Mouse (Mus musculus): ENCODE measurements around the gene Ell. TPM values are rescaled to one million over a fixed set of nuclear protein-coding genes. Genes with fewer than 3 reads are reported as not detected.

Ell gene
- total RNA-seq, 2 experiments from 2014 or later = 13.8 to 17.4 TPM

GRCm38 (mm10) chr8:70627041-70627440, 87.8 kb downstream of the Ell start:
- intact Hi-C loops (cut with DNase I) = loop anchor here (5.0 kb wide), 1 partner anchor 45 kb away; the partner anchor contains the start of gene Lsm4

GRCm38 (mm10) chr8:70628986-70629490, 89.8 kb downstream of the Ell start:
- no peak for DNase-seq (ENCODE audit: low spot score in 2 of 2)
- intact Hi-C loops (cut with DNase I) = loop anchor here (1.0 to 5.0 kb wide), 2 partner anchors 19 to 43 kb away; partner anchors contain the start of gene Lsm4

More at GRCm38 (mm10) chr8:70627041-70627440, 87.8 kb downstream of the Ell start:
- DNase-seq (ENCODE audit: low spot score in 2 of 2) = no peak

DNA sequence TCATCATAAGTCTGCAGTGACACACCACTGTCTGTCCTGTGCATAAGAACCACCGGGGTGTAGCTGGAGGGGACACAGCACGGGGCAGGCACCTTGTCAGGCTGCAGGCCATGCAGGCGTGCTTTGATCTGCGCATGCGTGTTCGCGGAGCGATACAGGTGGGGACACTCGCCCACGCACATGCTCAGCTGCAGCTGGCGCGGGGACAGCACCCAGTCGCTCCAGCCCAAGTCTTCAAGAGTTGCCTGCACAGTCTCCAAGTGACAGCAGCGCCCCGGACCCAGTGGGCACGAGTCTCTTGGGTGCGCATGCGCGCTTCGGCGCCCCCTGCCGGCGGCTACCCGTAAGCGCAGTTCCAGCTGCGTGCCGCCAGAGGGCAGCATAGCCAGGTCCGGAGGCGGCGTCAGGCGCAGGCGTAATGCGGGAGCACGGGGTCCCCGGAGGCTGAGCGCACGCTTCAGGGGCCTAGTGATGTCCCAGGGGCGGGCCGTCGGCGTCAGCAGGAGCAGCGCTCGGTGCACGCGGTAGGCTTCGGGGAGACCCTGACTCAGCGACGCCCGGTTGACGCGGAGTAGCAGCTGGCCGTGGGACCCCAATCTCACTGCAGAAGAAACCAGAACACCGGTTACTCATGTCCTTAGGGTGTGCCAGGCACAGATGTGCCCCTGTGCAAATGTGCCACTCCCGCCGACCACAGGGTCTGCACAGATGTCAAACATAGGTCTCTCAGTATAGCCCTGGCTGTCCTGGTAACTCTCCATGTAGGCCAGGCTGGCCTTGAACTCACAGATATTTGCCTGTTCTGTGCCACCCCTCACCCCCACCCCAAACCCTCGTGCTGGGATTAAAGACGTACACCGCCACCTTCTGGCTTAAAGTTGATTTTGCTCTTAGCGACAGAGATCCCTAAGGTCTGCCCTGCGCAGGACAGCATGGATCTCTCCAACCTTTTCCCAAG, 90.6 kb downstream of the Ell start:
- intact Hi-C loops (cut with DNase I) = loop anchor here (1.0 to 5.0 kb wide), 2 partner anchors 20 to 42 kb away; partner anchors contain the start of gene Lsm4
- peak; percentile 86 to 90 for DNase-seq (ENCODE audit: low spot score in 2 of 2)

DNA sequence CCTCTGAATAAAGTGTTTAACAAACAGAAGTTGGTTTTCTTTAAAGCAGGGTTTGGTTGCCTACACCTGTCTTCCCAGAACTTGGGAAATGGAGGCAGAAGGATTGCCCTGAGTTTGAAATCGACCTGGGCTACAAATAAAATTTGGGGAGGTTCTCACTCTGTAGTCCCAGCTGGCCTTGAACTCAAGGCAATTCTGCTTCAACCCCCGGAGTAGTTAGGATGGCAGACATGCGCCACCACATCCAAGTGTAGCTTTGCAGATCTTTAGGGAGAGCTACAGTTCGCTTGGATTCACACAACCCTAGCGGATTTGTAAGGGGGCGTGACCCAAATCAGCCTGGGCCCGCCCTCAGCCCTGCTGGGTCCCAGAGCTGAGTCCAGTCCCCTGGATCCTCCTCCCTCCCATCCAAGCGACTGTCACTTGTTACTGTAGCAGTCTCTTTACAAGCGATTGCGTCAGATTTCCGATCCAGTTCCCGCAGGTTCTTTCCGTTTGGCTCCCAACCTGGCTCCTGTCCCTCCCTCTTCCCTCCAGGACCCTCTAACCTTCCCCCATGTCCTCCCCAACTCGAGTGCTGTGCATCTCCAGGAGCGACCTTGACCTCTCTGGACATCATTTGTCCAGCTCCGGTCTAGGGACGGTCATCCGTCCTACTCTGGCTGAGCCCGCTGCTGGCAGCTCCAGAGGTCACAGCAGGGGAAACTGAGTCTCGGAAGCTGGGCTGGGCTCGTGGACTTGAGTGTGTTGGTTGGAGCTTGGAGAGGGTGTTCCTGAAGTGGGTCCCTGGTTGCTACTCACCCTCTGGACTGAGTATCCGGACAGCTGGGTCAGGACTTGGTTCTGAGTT, 91.5 kb downstream of the Ell start:
- intact Hi-C loops (cut with DNase I) = no loop called here
- no peak for DNase-seq (ENCODE audit: low spot score in 2 of 2)

DNA sequence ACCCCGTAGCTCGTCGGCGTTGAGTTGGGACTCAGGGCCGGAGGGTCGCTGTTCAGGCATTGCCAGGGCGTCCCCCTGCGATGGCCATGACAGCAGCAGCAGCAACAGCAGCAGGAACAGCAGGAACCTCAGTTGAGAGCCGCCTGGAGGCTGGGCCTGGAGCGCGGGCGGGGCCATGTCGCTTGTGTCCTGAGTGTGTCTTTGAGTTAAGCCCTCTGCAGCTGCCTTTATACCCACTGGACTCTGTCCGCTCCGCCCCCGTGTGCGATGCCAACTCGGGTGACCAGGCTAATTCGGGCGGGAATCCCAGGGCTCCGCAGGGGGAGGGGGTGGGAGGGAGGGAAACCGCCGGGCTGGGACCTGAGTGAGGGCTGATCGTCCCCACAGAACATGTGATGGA, 92.2 kb downstream of the Ell start:
- DNase-seq (ENCODE audit: low spot score in 2 of 2) = no peak

DNA sequence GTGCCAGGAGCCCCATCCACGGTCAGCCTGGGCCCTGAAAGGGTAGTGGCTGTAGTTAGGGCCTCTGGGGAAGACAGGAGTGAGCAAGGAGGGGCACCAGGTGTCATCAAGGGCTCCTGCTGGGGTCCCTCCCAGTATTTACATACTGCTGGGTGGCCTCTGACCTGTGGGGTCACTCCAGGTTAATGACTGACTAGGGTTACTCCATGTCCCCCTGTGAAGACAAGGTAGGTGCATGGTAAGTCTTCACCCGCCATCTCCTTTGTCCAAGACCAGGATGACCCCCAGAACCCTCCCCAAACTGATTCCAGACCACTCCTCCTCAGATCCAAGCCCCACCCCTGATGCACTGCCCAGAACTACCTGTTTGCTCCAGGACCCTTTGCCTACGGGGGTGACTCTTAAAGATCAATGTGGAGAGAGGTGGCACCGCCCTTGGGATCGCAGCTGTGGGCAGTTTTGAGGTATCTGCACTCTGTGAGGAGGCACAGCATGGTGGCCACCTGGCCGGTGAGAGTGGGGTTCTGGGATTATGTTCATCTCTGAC, 93.2 kb downstream of the Ell start, which contains the start of gene Gdf15:
Gdf15 (minus strand) TSS at position 111 of the 547 bp plus-strand sequence.
- intact Hi-C loops (cut with DNase I) = no loop called here
- no peak for DNase-seq (ENCODE audit: low spot score in 2 of 2)

More for the DNA sequence above, 92.2 kb downstream of the Ell start:
- intact Hi-C loops (cut with DNase I) = no loop called here

- DNase-seq (ENCODE audit: low spot score in 2 of 2) = no peak
- intact Hi-C loops (cut with DNase I) = no loop called here
Measured at GRCm38 (mm10) chr8:70634066-70634465, 94.8 kb downstream of the Ell start.

DNA sequence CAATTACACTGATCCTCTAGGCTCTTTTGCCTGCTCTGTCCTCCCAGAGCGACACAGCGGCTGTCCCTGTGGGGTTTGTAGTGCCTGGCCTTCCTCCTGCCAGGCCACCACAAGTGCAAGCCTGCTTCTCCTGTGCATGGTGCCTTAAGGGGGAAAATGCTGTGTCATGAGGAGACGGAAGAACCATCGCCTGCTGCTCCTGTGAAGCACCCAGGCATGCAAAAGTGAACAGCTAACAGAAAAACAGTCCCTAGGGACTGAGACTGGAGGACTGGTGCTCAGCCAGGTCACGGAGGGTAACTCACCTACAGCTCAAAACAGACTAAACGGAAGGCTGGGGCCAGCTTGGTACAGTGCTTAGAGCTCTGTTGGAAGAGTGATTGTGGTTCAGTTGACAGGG, 96.3 kb downstream of the Ell start:
- DNase-seq (ENCODE audit: low spot score in 2 of 2) = no peak
- intact Hi-C loops (cut with DNase I) = no loop called here

DNA sequence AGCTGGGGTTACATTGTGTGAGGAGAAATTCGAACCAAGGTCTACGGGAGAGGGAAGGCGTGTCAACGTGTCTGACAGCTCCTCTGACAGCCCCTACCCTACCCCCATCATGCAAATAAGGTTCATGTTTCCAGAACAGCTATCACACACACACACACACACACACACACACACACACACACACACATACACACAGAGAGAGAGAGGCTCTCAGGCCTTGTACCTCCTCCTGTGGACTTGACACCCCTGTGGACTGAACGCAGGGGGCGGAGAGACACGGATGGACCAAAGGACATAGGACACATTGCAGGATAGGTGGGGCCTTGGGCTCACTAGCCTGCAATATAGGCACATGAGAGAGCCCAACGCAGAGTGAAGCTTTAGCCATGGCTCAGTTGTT, 97.6 kb downstream of the Ell start:
- no peak for DNase-seq (ENCODE audit: low spot score in 2 of 2)

DNA sequence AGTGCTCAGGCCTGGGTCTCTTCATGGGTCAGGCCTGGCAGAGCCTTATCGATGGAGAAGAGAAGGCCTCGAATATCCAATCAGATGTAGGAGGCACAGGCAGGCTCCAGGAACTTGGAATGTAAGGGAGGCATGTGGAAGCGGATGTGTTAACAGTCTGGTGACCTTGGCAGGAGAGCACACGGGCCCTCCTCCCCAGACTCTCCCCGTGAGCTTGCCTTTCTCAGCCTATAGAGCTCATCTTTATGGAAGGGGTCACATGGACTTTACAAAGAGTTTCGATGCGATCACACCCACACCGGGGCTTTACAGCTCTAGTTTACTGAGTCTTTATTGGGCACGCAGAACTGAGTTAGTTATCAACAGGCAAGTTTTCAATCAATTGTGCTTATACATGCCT, 99.5 kb downstream of the Ell start:
- intact Hi-C loops (cut with DNase I) = no loop called here
- DNase-seq (ENCODE audit: low spot score in 2 of 2) = no peak

More for the DNA sequence above, 97.6 kb downstream of the Ell start:
- intact Hi-C loops (cut with DNase I) = no loop called here

Other genes starting within 250 kb of the Ell start
- 10 to 100 TPM; 43.5 to 44.6 TPM for gene Ddx49, start 237.0 kb upstream of the Ell start, total RNA-seq (2021)
- 100 to 1,000 TPM; 122 to 132 TPM for gene Cope, start 236.9 kb upstream of the Ell start, total RNA-seq (2021)
- 100 to 1,000 TPM; 118 to 126 TPM for gene Cers1, start 223.7 kb upstream of the Ell start, total RNA-seq (2021)
- gene Gdf1, start 209.6 kb upstream of the Ell start, total RNA-seq (2021) = 10 to 100 TPM; 15.4 to 20.8 TPM
- 10 to 100 TPM; 49.8 to 53.4 TPM for gene Upf1, start 186.2 kb upstream of the Ell start, total RNA-seq (2021)
- under 1 TPM; 0.51 to 0.72 TPM for gene Comp, start 165.9 kb upstream of the Ell start, total RNA-seq (2021)
- gene Crtc1, start 99.9 kb upstream of the Ell start, total RNA-seq (2021) = 100 to 1,000 TPM; 109 to 111 TPM
- 10 to 100 TPM; 37.2 to 37.9 TPM for gene Klhl26, start 62.5 kb upstream of the Ell start, total RNA-seq (2021)
- gene Tmem59l, start 52.1 kb upstream of the Ell start, total RNA-seq (2021) = 100 to 1,000 TPM; 217 to 225 TPM
- gene Crlf1, start 46.3 kb upstream of the Ell start, total RNA-seq (2021) = 1 to 10 TPM; 5.8 to 7.5 TPM
- gene Rex1bd, start 32.7 kb upstream of the Ell start, total RNA-seq (2021) = 10 to 100 TPM; 96.6 to 99.7 TPM
- 1,000 to 10,000 TPM in 1 of 2 experiments, 100 to 1,000 TPM in 1; 967 to 1,028 TPM for gene Uba52, start 28.7 kb upstream of the Ell start, total RNA-seq (2021)
- gene Fkbp8, start 11.7 kb upstream of the Ell start, total RNA-seq (2021) = 100 to 1,000 TPM; 396 to 406 TPM
- 10 to 100 TPM; 40.8 to 43.4 TPM for gene Kxd1, start 11.5 kb upstream of the Ell start, total RNA-seq (2021)
- 10 to 100 TPM; 47.5 to 51.0 TPM for gene Isyna1, start 54.9 kb downstream of the Ell start, total RNA-seq (2021)
- 100 to 1,000 TPM; 270 to 302 TPM for gene Ssbp4, start 69.4 kb downstream of the Ell start, total RNA-seq (2021)
- gene Lrrc25, start 76.7 kb downstream of the Ell start, total RNA-seq (2021) = under 1 TPM; 0.90 to 0.97 TPM
- gene Gdf15, start 93.0 kb downstream of the Ell start, total RNA-seq (2021) = not detected
- gene Pgpep1, start 120.9 kb downstream of the Ell start, total RNA-seq (2021) = 10 to 100 TPM; 14.8 to 19.0 TPM
- gene Lsm4, start 133.8 kb downstream of the Ell start, total RNA-seq (2021) = 10 to 100 TPM; 64.3 to 69.7 TPM
- gene Jund, start 159.5 kb downstream of the Ell start, total RNA-seq (2021) = 100 to 1,000 TPM; 165 to 193 TPM
- gene Iqcn, start 164.0 kb downstream of the Ell start, total RNA-seq (2021) = under 1 TPM in 1 of 2 experiments, not detected in 1; 0.08 TPM
- not detected for gene Gm3336, start 179.1 kb downstream of the Ell start, total RNA-seq (2021)
- 1 to 10 TPM; 1.0 to 1.7 TPM for gene Pde4c, start 184.3 kb downstream of the Ell start, total RNA-seq (2021)
- 100 to 1,000 TPM; 926 to 947 TPM for gene Rab3a, start 215.2 kb downstream of the Ell start, total RNA-seq (2021)
- 10 to 100 TPM; 36.3 to 36.5 TPM for gene Mpv17l2, start 221.5 kb downstream of the Ell start, total RNA-seq (2021)
- gene Pik3r2, start 237.3 kb downstream of the Ell start, total RNA-seq (2021) = 100 to 1,000 TPM; 162 to 174 TPM

Measured in left cerebral cortex, postnatal 14 days (tissue).